Mouse (Mus musculus) neutrophil, adult 65 days (primary cell): Measurements from ENCODE around the gene Snx20. TPM values are rescaled to one million over a fixed set of nuclear protein-coding genes. Genes with fewer than 3 reads are reported as not detected.

Experiments
- total RNA-seq: library from RNA; stranded (reverse); gene quantifications from 2 replicates; pipeline ENCODE4 v1.2.4, GENCODE M21; 2023

The Snx20 gene
- total RNA-seq = 127 and 148 TPM in 2 replicates

GRCm38 (mm10) chr8:88635474-88636397 is at the start of gene Snx20:
Snx20 (minus strand) TSS chr8:88636128.

GRCm38 (mm10) chr8:88646837-88647778 is 11.2 kb upstream of the Snx20 start, which contains the start of gene Nod2:
Nod2 (plus strand) TSS chr8:88647315.

Other genes starting within 250 kb of the Snx20 start
- gene Nkd1, start 114.8 kb downstream of the Snx20 start, total RNA-seq = not detected in 2 replicates
- 11.2 and 13.1 TPM in 2 replicates for gene Nod2, start 11.2 kb upstream of the Snx20 start, total RNA-seq
- gene Cyld, start 60.9 kb upstream of the Snx20 start, total RNA-seq = 60.0 and 84.1 TPM in 2 replicates